Mouse (Mus musculus): ENCODE results near the gene Ptpn18. TPM values are rescaled to one million over a fixed set of nuclear protein-coding genes. Genes with fewer than 3 reads are reported as not detected.

The Ptpn18 gene
- polyA plus RNA-seq, 1 experiment from 2014 or later: 48.1 TPM

DNA sequence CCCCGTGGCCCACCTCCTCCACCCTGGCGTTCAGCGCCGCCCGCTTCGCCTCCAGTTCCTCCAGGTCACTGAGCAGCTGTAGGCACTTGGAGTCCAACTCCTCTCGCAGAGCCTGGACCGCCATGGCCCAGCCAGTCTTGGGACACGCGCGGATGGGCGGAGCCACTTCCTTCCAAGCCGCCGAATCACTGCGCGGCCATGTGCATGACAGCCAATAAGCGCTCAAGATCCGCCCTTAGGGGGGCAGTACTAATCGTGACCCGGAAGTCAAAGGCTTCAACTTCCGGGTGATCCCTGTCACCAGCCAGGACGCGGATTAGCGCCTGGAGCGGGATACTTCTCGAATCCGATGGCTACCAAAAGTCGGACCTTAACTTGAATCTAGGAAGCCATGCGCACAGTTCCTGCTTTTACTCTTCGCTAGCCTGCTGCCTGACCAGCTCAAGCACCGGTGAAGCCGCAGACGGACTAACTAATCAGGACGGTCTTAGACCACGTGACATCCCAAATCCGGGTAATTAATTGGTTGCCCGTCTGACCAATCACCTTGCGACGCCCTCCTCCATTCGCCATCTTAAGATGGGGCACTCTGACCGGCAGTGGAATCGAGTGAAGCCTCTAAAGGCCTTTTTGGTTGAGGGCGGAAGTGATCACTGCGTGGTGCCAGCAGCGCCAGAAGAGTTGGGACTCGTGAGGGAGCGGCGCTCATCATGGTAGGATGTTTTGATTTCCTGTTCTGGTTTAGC is 20.2 kb upstream of the Ptpn18 start, which contains the start of the genes Ccdc115 and Imp4:
Gene Ccdc115, minus strand, starts transcription at position 458 of the 746 bp plus-strand sequence.
Gene Imp4, plus strand, starts transcription at position 637 of the 746 bp plus-strand sequence.
- Histone ChIP-seq H3K27me3 (ENCODE audit: insufficient read depth, low read length) (no peaks in the 10 kb centered on the region), H3K9me3 (ENCODE audit: low read depth, low read length) (no peaks in the 10 kb centered on the region), H3K36me3 (ENCODE audit: insufficient read depth) (peaks cover 31% of the 10 kb centered on the region), H3K4me2 (peak within 1 kb of the TSS; percentile 71), H3K4me1 (ENCODE audit: insufficient read depth) (peaks cover 2% of the 10 kb centered on the region; the same call in 1 of the 2 replicates), H3K27ac (ENCODE audit: low read depth) (no peak within 1 kb of the TSS), H3K4me3 (ENCODE audit: low read depth, low read length) (peak within 1 kb of the TSS; percentile 69), H3K9ac (peak within 1 kb of the TSS; percentile 59)
- TF ChIP-seq CTCF (IDR thresholded peaks at IDR 0.05; ENCODE audit: low read depth): no peak
- WGBS: under 1% methylated on average over 48 of the region's 48 CpGs
- peak; percentile 97 for ATAC-seq (ENCODE audit: insufficient read depth)
- DNase-seq: peak; percentile 99

DNA sequence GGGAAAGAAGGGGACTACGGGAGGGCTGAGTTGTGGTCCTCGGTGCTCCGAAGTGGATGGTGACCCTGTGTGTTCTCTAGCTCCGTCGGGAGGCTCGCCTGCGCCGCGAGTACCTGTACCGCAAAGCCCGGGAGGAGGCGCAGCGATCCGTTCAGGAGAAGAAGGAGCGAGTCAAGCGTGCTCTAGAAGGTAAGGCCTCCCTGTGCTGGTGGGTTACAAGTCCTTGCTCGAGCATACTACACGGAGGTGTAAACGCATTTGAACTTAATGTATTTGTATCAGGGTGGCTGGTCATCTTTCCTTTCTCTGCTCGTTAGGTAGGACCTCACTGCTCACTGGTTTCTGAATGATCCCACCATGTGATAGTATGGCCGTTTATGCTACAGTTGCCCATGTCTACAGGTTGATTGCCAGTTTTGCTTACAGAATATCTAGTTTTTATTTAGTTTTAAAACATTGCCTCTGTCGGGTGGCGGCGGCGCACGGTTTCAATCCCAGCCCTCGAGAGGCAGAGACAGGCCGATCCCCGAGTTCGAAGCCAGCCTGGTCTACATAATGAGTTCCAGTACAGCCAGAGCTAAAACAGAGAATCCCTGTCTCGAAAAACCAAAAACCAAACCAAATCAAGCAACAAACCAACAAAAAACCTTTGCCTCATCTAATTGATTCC is 19.5 kb upstream of the Ptpn18 start:
- Histone ChIP-seq H3K27me3 (ENCODE audit: insufficient read depth, low read length) (no peaks in the 10 kb centered on the region), H3K4me1 (ENCODE audit: insufficient read depth) (peaks cover 2% of the 10 kb centered on the region; the same call in 1 of the 2 replicates), H3K36me3 (ENCODE audit: insufficient read depth) (peaks cover 38% of the 10 kb centered on the region), H3K27ac (ENCODE audit: low read depth) (no peak overlapping the region), H3K4me2 (peak overlapping the region; percentile 70), H3K9me3 (ENCODE audit: low read depth, low read length) (no peaks in the 10 kb centered on the region), H3K4me3 (ENCODE audit: low read depth, low read length) (peak overlapping the region; percentile 69), H3K9ac (peak overlapping the region; percentile 57)
- ATAC-seq (ENCODE audit: insufficient read depth) (peak; percentile 30; the same call in 1 of the 2 replicates), DNase-seq (peak; percentile 4)
- 5% methylated on average over 31 of the region's 31 CpGs for whole genome bisulfite sequencing
- TF ChIP-seq CTCF (IDR thresholded peaks at IDR 0.05; ENCODE audit: low read depth): peak; percentile 51

DNA sequence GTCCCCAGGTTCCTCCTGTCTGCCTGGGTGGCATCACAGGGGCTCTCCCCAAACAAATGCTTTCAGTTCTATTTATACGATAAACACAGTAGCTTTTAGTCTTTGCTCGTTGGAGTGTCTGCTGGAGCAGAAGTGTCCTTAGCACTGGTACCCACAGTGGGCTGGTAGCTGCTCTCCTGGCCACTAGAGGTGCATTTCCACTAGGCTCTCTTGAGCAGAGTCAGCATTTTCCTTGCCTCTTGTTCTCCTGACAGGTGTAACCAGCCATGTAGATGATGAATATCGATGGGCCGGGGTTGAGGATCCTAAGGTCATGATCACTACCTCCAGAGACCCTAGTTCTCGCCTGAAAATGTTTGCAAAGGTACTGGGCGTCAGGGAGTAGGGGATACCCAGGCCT is 16.4 kb upstream of the Ptpn18 start:
- no peak overlapping the region for H3K4me3 ChIP-seq (ENCODE audit: low read depth, low read length)
- peaks cover 2% of the 10 kb centered on the region; the same call in 1 of the 2 replicates for H3K4me1 ChIP-seq (ENCODE audit: insufficient read depth)
- peaks cover 55% of the 10 kb centered on the region for H3K36me3 ChIP-seq (ENCODE audit: insufficient read depth)
- H3K9ac ChIP-seq: no peak overlapping the region
- DNase-seq: no peak
- 83% methylated on average over 6 of the region's 6 CpGs for WGBS
- no peak overlapping the region for H3K27ac ChIP-seq (ENCODE audit: low read depth)
- no peak overlapping the region for H3K4me2 ChIP-seq
- no peaks in the 10 kb centered on the region for H3K27me3 ChIP-seq (ENCODE audit: insufficient read depth, low read length)
- ATAC-seq (ENCODE audit: insufficient read depth): no peak
- no peaks in the 10 kb centered on the region for H3K9me3 ChIP-seq (ENCODE audit: low read depth, low read length)
- no peak for TF ChIP-seq CTCF (IDR thresholded peaks at IDR 0.05; ENCODE audit: low read depth)

DNA sequence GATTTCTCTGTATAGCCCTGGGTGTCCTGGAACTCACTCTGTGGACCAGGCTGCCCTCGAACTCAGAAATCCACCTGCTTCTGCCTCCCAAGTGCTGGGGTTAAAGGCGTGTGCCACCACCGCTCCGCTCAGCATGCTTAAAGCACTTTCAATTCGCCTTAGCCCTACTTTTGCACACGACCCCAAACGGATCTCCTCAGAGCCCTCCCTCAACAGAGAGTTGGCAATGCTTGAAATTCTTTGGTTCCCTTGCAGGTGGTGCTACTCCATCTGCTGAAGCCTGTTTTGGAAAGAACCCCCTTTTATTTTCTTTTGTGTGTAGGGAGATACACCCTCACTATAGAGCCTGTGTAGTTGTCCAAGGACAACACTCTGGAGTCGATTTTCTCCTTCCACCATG is 1.1 kb upstream of the Ptpn18 start:
- H3K9ac ChIP-seq: no peak overlapping the region
- peaks cover 25% of the 10 kb centered on the region; the same call in 1 of the 2 replicates for H3K27me3 ChIP-seq (ENCODE audit: insufficient read depth, low read length)
- no peaks in the 10 kb centered on the region for H3K9me3 ChIP-seq (ENCODE audit: low read depth, low read length)
- TF ChIP-seq CTCF (IDR thresholded peaks at IDR 0.05; ENCODE audit: low read depth): no peak
- DNase-seq (peak; percentile 26), ATAC-seq (ENCODE audit: insufficient read depth) (no peak)
- no peak overlapping the region for H3K4me3 ChIP-seq (ENCODE audit: low read depth, low read length)
- H3K36me3 ChIP-seq (ENCODE audit: insufficient read depth): no peaks in the 10 kb centered on the region
- no peak overlapping the region for H3K4me2 ChIP-seq
- H3K4me1 ChIP-seq (ENCODE audit: insufficient read depth): no peaks in the 10 kb centered on the region
- 29% methylated on average over 8 of the region's 8 CpGs for WGBS
- no peak overlapping the region for H3K27ac ChIP-seq (ENCODE audit: low read depth)

DNA sequence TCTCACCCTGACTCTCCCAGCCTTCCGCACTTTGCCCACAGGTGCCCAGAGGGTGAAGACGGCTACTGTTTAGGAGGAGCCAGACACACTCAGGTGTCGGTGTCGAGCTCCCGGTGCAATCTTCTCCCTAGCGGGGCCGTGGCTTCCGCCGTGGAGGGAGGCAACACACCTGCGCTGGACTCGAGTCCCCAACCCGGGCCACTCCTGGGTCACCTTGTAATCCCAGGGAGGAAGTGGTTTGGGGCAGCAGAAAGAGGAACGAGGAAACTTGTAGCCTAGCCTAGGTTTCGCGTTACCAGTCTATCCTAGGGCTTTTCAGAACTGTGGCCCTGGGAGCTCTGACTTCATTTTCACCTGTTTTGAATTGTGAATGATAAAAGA is 489 bp downstream of the Ptpn18 start:
- no peak for TF ChIP-seq CTCF (IDR thresholded peaks at IDR 0.05; ENCODE audit: low read depth)
- H3K9me3 ChIP-seq (ENCODE audit: low read depth, low read length): no peaks in the 10 kb centered on the region
- ATAC-seq (ENCODE audit: insufficient read depth) (no peak; the same call in 1 of the 2 replicates), DNase-seq (peak; percentile 16)
- 0 out of 2 replicates have a peak overlapping the region, but pooled peaks have one; percentile 30 for H3K27ac ChIP-seq (ENCODE audit: low read depth)
- no peaks in the 10 kb centered on the region for H3K36me3 ChIP-seq (ENCODE audit: insufficient read depth)
- 2% methylated on average over 15 of the region's 15 CpGs for WGBS
- H3K27me3 ChIP-seq (ENCODE audit: insufficient read depth, low read length): peaks cover 25% of the 10 kb centered on the region; the same call in 1 of the 2 replicates
- H3K9ac ChIP-seq: peak overlapping the region; percentile 54
- H3K4me3 ChIP-seq (ENCODE audit: low read depth, low read length): peak overlapping the region; percentile 49
- H3K4me2 ChIP-seq: peak overlapping the region; percentile 84
- no peaks in the 10 kb centered on the region for H3K4me1 ChIP-seq (ENCODE audit: insufficient read depth)

DNA sequence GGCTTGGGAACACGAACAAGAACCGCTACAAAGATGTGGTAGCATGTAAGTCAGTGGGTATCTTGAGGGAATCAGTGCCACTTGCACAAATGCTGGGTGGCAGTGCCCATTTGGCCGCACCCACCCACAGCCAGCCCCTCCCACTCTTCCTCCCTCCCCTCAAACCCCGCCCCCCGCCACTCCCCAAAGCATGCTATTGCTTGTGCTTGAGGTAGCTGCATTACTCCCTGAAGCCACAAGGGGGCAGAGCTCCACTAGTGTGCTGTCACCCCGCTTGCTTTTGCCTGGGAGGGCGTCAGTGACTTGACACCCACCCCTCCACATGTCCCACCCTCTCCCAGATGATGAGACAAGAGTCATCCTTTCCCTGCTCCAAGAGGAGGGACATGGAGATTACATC is 3.2 kb downstream of the Ptpn18 start:
- Histone ChIP-seq H3K4me2 (no peak overlapping the region), H3K27me3 (ENCODE audit: insufficient read depth, low read length) (peaks cover 21% of the 10 kb centered on the region; the same call in 1 of the 2 replicates), H3K4me3 (ENCODE audit: low read depth, low read length) (no peak overlapping the region), H3K36me3 (ENCODE audit: insufficient read depth) (no peaks in the 10 kb centered on the region), H3K4me1 (ENCODE audit: insufficient read depth) (peaks cover 3% of the 10 kb centered on the region; the same call in 1 of the 2 replicates), H3K27ac (ENCODE audit: low read depth) (no peak overlapping the region), H3K9me3 (ENCODE audit: low read depth, low read length) (no peaks in the 10 kb centered on the region), H3K9ac (no peak overlapping the region)
- 26% methylated on average over 7 of the region's 7 CpGs for WGBS
- no peak for ATAC-seq (ENCODE audit: insufficient read depth)
- peak; percentile 70 for DNase-seq
- peak; percentile 79 for TF ChIP-seq CTCF (IDR thresholded peaks at IDR 0.05; ENCODE audit: low read depth)
